Mouse (Mus musculus) bone marrow, adult 2 months (tissue): ENCODE measurements around the gene Wnt2. TPM values are rescaled to one million over a fixed set of nuclear protein-coding genes. Genes with fewer than 3 reads are reported as not detected.

ENCODE experiments used
- H3K27ac ChIP-seq: fragments of 200-500 bp; 2 replicates; pipeline ENCODE4 v1.5.1; 2012; ENCODE audit warnings: low read depth, mild to moderate bottlenecking, control low read depth, inconsistent platforms, low read length; ENCODE audit not compliant: control insufficient read depth, poor library complexity, insufficient read depth
- H3K4me1 ChIP-seq: fragments of 200-500 bp; 2 replicates; pipeline ENCODE4 v1.6.1; 2011; ENCODE audit warnings: low read length; ENCODE audit not compliant: control insufficient read depth, insufficient read depth
- H3K4me3 ChIP-seq: fragments of 200-500 bp; replicated peaks from 2 replicates; pipeline ENCODE3; 2011; ENCODE audit warnings: mild to moderate bottlenecking, low read depth, low read length, control low read depth; ENCODE audit not compliant: control insufficient read depth
- CTCF ChIP-seq: fragments of 200-500 bp; IDR thresholded peaks from 2 replicates; pipeline ENCODE4 v1.5.1; 2011; ENCODE audit warnings: low read length, control low read depth; ENCODE audit not compliant: control insufficient read depth, insufficient read depth
- POLR2A ChIP-seq: fragments of 200-500 bp; IDR thresholded peaks from 2 replicates; pipeline ENCODE4 v1.6.1; 2011; ENCODE audit warnings: low read depth, mild to moderate bottlenecking, control low read depth, low read length, borderline replicate concordance; ENCODE audit not compliant: control insufficient read depth
- WGBS: fragments of 180-500 bp; shearing (Covaris S2); methylation state at CpG from one replicate; pipeline ENCODE4 v1.1.7; 2018; 5-methylcytosine and 5-hydroxymethylcytosine counted together
- polyA plus RNA-seq: library from polyadenylated mRNA; stranded (reverse); fragments of >200 nt; gene quantifications from 2 replicates; pipeline ENCODE4 v1.2.4, GENCODE M21; 2011; ENCODE audit warnings: low replicate concordance; ENCODE audit not compliant: missing spikeins, insufficient read depth, insufficient read length

Gene Wnt2
- polyA plus RNA-seq, 1 experiment = not detected

DNA sequence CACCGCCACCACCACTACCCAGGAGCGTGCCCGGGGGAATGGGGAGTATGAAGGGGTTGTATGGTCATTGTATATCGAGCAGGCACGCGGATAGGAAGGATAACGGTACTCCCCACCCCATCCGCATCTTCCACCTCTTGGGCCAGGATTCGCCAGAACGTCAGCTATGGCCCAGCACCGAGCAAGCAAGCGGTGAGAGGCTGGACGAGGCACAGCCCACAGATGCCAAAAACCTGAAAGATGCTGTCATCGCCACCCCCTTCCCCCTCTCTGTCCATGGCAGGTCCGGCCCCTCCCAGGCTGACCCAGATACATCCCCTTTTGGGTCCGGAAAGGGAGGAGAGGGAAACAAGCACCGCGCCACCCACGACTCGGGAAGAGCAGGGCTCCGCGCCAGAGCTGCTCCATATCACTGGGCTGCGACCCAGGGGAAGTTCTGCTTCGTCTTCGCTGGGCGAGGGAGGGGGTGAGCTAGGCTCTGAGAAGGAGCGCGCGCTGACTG, 1.2 kb upstream of the Wnt2 start:
- TF ChIP-seq CTCF = no peak
- TF ChIP-seq POLR2A = no peak
- 2% methylated on average over 29 of the region's 29 CpGs for WGBS
- no peaks in the 10 kb centered on the region for H3K4me1 ChIP-seq
- no peak overlapping the region for H3K27ac ChIP-seq
- no peak overlapping the region for H3K4me3 ChIP-seq

DNA sequence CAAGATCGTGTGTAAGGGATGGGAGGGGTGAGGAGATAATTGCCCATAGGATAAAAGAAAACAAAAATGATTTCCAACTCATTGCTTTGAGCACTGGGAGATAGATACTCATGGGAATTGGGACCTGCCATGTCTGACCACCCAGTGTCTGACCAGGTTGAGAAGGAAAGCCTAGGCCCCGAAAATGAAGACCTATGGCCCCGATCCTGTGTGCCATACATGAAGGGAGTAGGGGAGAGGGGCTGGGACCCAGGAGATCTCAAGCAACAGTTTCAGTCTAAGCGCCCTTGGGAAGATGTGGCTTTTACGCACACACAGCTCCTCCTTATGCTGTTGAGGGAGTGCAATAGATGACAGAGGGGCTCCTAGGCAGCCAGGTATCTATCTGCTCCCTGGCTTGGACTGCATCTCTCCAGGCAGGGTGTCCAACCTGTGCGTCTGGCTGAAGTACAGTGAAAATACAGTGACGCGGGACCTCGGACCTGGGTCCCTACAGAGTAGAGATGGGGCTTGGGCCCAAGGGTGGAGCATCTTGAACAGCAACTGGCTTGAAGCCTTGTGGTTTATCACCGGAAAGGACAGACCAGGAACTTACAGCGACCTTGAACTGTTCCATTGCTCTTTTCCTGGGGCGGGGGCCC, 603 bp upstream of the Wnt2 start:
- no peak overlapping the region for H3K27ac ChIP-seq
- H3K4me1 ChIP-seq = no peaks in the 10 kb centered on the region
- no peak for TF ChIP-seq CTCF
- TF ChIP-seq POLR2A = no peak
- WGBS = 8% methylated on average over 12 of the region's 12 CpGs
- H3K4me3 ChIP-seq = no peak overlapping the region

DNA sequence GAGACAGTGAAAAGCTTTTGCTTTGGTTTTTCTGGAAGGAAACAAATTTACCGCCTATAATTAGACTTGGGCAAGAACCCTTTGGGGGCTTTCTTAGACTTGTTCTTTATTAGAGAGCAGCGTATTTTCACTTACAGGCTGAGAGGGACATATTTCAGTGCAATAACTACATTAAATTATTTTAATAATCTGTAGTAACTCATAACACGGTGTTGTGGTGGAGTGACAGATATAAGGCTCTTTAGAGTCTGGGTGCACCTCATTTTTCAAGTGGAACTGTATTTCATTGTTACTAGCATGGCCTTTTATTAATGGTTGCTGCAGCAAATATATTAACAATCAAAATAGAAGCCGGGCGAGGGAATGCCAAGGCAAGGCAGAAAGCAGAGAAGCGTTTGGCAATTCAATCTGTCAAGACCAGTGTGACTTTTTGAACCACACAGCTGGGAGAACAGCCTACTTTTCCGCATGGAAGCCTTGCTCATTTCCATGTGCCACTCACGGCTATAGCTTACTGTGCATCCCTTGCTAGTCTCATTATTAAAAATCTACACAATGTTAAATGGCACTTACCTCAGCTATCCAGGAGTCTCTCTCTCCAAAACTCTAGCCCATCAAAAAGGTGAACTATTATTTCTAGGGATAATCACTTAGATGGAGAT, 6.1 kb downstream of the Wnt2 start:
- no peak overlapping the region for H3K27ac ChIP-seq
- 81% methylated on average over 8 of the region's 8 CpGs for WGBS
- no peak for TF ChIP-seq CTCF
- TF ChIP-seq POLR2A = no peak
- no peak overlapping the region for H3K4me3 ChIP-seq
- no peaks in the 10 kb centered on the region for H3K4me1 ChIP-seq

DNA sequence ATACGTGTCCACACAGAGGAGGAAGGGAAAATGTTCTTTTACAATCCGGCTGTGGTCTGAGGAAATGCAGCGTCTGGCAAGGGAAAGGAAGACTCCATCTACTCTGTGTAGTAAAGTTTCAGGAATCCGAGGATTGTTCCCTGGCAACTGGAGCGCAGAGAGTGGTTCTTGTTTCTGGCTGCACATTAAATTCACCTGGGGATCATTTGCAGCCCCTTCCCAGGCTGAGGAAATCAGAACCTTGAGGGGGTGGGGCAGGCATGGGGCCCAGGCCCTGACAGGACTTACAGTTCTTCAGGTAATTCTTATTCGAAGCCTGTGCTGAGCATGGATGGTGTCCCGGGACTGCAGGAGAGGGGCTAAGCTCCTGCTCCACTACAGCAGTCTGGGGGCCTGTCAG, 17.0 kb downstream of the Wnt2 start:
- TF ChIP-seq CTCF = no peak
- Histone ChIP-seq H3K27ac (no peak overlapping the region), H3K4me3 (no peak overlapping the region), H3K4me1 (no peaks in the 10 kb centered on the region)
- WGBS = 72% methylated on average over 7 of the region's 7 CpGs

DNA sequence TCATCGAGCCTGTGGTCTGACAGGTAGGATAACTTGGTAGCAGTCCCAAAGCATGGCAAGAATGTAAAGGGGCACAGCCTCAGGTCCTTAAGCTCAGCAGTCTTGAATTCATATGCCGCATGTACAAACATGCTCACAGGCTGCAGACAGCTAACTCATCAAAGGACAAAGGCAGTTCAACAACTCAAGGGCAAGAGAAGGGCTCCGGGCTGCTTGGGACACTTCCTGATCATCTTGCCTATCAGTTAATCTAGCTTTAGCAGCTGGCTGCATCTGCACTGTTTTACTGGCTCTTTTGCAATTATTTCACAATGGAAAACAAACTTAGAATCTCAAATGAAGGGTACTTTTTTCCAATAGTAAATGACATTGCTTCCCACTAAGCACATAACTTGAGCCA, 23.0 kb downstream of the Wnt2 start:
- TF ChIP-seq POLR2A = no peak
- no peak for TF ChIP-seq CTCF
- no peak overlapping the region for H3K27ac ChIP-seq
- H3K4me1 ChIP-seq = no peaks in the 10 kb centered on the region
- WGBS = 51% methylated on average over 3 of the region's 3 CpGs
- no peak overlapping the region for H3K4me3 ChIP-seq

DNA sequence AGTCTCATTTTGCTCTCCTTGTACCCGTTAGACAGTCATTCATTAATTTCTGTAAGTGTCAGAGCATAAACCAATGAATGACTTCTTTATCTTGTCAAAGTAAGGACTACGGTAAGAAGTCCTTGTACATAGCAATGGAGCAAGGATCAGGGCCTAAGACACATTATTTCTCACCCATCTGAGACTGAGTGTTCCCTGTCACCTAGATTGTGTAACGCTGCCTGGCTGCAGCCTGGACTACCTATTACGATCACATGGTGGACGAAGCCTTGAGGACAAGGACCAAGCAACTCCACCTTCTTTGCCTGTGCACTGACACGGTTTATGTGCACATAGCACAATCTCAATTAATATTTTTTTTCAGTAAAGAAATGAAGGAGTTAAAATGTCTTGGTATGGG, 28.3 kb downstream of the Wnt2 start:
- 81% methylated on average over 6 of the region's 6 CpGs for WGBS

DNA sequence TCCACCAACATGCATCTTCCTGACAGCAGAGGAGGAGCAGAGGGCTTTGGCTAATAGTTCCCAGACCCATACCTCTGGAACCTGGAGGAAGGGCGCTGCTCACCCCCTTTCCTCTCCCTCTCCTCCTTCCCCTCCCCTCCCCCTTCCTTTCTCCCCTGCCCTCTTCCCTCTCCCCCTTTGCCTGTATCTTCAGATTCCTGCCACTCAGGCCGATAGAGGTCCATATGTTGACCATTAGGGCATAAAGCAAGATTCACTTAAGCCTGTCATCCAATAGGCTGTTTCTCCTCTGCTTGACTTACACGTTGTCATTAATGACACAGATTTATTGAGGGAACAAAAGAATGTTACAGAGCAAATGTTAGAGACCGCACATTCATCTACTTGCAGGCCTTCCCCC, 31.9 kb downstream of the Wnt2 start:
- 68% methylated on average over 4 of the region's 4 CpGs for WGBS
- Histone ChIP-seq H3K4me1 (no peaks in the 10 kb centered on the region), H3K4me3 (no peak overlapping the region), H3K27ac (no peak overlapping the region)
- TF ChIP-seq POLR2A = no peak
- no peak for TF ChIP-seq CTCF

More for the DNA sequence above, 28.3 kb downstream of the Wnt2 start:
- H3K4me3 ChIP-seq = no peak overlapping the region
- TF ChIP-seq CTCF = no peak
- no peak for TF ChIP-seq POLR2A
- no peak overlapping the region for H3K27ac ChIP-seq
- no peaks in the 10 kb centered on the region for H3K4me1 ChIP-seq

DNA sequence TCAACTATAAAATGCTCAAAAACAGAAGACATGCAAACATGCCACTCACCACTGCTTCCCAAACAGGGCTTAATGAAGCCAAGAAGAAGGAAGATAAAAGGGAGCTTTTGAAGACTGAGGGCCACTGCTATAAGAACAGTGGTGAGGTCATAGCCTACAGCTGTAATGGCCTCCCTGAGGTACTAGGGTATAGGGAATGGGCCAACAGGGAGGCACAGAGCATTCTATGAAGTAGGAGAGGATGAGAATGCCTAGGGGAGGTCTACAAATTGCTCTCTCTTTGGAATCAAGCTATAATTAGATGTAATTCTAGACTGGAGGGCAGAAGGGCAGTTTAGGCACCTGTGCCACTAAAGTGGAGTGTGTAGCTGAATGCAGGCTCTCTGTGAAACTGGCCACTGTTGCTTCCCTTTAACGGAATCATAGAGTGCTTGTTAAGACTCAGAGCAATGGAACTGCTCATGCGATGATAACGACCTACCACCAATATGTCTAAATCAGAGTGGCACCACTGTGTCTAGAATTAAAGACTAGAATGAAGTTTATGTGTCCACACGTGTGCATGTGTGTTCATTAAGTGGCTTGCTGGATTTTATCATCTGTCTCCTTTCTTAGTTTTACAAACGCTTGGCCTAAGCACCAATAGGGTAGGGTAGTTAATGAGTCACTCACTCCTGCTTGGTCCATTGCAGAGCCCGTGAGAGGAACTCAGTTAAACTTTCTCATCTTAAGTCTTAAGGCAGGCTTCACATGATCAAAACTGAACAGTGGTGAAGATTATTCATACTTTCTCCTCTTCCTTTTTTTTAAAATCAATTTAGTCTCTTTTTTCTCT, 35.2 kb downstream of the Wnt2 start:
- no peak overlapping the region for H3K4me3 ChIP-seq
- 76% methylated on average over 6 of the region's 6 CpGs for WGBS
- H3K27ac ChIP-seq = no peak overlapping the region
- TF ChIP-seq CTCF = no peak
- TF ChIP-seq POLR2A = no peak
- H3K4me1 ChIP-seq = no peaks in the 10 kb centered on the region
